Mouse (Mus musculus) testis, postnatal 14 days (tissue): ENCODE data around the gene Hydin.
"Not testable (repeated sequence)": the region's sequence is repeated elsewhere in the genome, so short reads cannot be mapped to it uniquely, and the experiment has no call there.

Experiments used
- DNase-seq: peaks from one replicate; pipeline ENCODE4 v3.0.0; 2021; ENCODE audit warnings: low spot score

The Hydin gene

DNA sequence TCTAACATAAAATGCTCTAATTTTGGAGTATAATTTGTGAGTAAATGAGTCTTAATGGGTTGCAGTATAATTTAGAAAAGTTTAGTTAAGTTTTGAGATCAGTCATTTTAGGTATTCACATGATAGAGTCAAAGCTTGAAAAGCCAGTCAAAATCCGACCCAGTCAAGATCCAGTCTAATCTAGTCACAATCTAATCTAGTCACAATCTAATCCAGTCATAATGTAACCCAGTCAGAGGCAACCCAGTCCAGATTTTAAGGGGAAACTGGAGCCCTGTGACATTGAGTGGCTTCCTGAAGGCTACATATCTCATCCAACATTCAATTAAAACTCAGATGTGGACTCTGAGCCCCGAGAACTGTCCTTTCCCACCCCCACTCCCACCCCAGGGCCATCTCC lies 72.7 kb downstream of the Hydin start:
- DNase-seq = no peak

GRCm38 (mm10) chr8:110340090-110340703 lies 73.4 kb downstream of the Hydin start:
- DNase-seq = no peak

- no peak for DNase-seq
Measured at GRCm38 (mm10) chr8:110345697-110346394, 79.1 kb downstream of the Hydin start.

DNA sequence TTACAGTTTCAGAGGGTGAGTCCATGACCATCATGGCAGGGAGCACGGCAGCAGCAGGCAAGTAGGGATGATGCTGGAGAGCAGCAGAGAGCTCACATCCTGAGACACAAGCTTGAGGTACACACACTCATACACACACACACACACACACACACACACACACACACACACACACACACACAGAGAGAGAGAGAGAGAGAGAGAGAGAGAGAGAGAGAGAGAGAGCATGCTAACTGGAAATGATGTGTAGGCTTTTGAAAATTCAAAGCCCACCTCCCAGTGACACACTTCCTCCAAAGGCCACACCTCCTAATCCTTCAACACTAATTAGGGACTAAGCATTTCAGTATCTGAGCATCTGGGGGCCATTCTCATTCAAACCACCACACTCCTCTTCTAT lies 80.1 kb downstream of the Hydin start:
- no peak for DNase-seq

DNA sequence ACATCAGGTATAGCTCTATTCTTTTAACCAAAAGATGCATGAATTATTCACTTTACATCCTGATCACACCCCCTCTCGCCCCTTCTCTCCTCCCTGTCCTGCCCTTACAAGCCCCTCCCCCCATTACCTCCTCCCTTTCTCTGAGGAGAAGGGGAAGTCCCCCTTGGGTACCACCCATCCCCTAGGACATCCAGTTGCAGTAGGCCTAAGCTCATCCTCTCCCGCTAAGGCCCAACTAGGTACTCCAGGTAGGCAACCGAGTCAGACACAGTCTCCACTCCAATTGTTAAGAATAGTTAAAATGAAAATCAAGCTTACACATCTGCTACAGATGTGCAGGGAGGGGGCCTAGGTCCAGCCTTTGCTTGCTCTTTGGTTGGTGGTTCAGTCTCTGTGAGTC lies 83.9 kb downstream of the Hydin start:
- no peak for DNase-seq

- no peak for DNase-seq
Measured at GRCm38 (mm10) chr8:110351909-110352308, 85.1 kb downstream of the Hydin start.

DNA sequence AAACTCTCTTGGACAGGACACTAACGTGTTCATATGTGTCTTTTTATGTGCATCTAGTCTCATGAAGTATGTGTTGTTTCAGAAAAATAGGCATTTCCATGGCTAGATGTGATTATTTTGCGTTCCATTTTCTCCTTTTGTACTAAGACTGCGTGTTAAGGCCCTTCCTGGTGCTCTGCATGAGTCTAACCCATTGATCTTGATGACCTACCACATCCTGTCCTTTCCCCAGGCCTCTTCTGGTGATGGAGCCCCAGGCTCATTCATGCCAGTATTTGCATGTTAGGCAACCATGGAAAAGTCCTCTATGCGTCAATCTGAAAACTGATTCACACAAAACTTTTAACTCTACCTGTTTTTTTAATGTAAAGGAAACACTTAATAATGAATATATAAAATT lies 96.2 kb downstream of the Hydin start:
- DNase-seq = no peak

GRCm38 (mm10) chr8:110372836-110373235 lies 106.1 kb downstream of the Hydin start:
- no peak for DNase-seq

DNA sequence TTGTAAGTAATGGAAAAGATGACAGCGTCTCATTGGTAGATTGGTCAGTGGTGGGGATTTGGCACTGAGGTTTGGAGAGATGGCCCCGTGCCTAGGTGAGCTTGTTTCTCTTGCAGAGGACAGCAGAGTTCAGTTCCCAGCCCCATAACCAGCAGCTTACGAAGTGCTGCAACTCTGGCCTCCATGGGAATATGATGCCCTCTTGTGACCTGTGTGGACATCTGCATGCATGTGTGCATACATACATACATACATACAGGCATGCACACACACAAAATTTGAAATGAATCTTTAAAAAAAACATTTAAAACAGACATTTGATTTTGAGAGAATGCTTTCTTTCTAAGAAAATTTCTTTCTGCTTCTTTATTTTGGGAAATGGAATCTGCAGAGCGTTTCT lies 106.9 kb downstream of the Hydin start:
- no peak for DNase-seq

- no peak for DNase-seq
Measured at GRCm38 (mm10) chr8:110382751-110383150, 116.0 kb downstream of the Hydin start.

DNA sequence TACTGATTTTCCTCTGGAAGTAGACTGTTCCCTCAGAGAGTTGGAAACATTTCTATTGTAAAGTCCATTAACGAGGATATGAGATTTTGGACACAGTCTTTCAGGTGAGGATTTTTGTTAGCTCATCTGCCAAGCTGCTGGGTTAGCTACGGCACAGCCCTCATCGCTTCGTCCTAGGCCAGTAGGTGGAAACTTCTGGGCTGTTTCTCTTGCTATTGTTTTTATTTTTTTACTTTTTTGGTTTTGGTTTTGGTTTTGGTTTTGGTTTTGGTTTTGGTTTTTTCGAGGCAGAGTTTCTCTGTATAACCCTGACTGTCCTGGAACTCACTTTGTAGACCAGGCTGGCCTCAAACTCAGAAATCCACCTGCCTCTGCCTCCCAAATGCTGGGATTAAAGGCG lies 117.9 kb downstream of the Hydin start:
- not testable (repeated sequence) for DNase-seq

- no peak for DNase-seq
Measured at GRCm38 (mm10) chr8:110395656-110396055, 128.9 kb downstream of the Hydin start.

DNA sequence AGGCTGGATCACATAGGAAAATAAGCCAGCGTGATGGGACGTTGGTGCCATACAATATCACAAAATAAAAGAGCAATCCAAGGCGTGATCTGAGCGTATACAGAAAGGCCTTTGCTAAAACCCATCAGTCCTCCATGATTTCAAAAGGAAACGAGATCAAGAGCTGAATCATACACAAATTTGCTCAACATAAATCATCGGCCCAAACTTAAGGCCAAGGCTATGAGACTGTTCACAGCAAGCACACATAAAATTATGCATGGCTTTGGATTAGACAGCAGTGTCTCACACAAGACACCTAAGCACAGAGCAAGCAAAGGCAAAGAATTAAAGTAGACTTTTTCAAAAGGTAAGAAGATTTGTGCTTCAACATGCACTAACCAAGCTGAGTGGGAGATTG lies 133.8 kb downstream of the Hydin start:
- no peak for DNase-seq

GRCm38 (mm10) chr8:110402311-110402710 lies 135.5 kb downstream of the Hydin start:
- no peak for DNase-seq

GRCm38 (mm10) chr8:110404516-110404915 lies 137.7 kb downstream of the Hydin start:
- no peak for DNase-seq

- DNase-seq = no peak
Measured at GRCm38 (mm10) chr8:110415121-110415520, 148.3 kb downstream of the Hydin start.

GRCm38 (mm10) chr8:110416931-110417330 lies 150.2 kb downstream of the Hydin start:
- DNase-seq = no peak

GRCm38 (mm10) chr8:110417801-110418200 lies 151.0 kb downstream of the Hydin start:
- DNase-seq = no peak

DNA sequence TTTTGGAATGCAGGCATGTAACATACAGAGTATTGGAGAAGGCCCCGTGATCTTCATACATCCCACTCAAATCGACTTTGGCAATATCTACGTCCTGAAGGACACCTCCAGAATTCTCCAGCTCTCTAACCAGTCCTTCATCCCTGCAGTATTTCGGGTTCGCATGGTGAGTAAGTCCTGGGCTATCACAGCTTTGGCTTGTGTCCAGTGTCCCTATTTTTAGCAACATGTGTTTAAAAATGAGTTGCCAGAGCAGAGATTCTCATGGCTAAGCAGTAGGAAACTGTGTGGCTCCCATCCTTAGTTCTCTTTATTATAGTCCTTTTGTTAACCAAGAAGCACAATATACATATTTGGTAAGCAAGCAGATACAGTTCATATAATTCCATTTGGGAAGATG lies 152.9 kb downstream of the Hydin start:
- DNase-seq = no peak

DNA sequence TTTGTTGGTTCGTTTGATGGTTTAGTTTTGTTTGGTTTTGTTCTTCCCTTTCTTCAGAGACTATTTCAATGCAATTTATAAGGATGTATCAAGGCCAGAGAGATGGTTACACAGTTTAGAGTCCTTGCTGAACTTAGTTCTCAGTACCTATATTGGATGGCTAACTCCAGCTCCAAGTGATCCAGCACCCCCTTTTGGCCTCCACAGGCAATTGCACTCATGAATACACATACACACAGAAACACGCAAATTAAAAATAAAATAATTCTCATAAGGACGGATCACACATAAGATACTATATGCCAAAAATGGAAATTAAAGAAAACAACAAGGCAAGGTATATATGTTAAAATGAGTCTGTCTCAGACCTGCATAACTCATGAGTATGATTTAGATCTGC lies 153.4 kb downstream of the Hydin start:
- no peak for DNase-seq

DNA sequence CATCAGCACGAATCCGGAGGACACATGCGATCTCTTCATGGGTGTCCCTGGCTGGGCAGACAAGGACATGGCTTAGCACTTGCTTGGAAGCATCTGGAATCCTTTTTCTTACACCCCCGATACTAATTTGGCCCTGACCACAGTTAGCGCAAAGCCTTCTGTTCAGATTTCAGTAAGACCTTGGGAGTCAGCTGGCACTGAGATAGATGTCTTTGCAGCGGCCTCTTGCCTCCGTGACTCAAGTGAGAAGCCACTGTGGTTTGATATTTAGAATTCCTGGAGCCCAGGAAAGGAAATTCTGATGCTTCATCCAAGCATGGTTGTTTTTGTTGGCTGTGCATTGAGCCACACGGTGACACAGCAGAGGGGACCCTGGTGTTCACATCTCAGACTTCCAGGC lies 157.4 kb downstream of the Hydin start:
- no peak for DNase-seq

DNA sequence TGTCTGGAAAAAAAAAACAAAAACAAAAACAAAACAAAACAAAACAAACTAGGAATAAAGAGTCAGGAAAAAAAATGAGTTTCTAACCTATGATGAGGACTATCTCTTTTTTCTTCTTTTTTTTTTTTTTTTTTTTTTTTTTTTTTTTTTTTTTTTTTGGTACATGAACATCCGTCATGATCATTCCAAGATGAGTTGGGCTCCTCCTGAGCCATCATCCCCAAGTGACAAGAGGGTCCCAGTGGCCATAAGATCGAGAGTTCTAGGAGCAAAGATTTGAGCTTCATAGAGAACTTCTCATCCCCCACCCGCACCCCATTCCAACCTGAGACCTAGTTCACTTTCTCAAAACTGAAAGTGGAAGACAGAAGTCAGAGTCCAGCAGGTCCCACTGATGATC lies 164.6 kb downstream of the Hydin start:
- DNase-seq = no peak

GRCm38 (mm10) chr8:110440528-110440927 lies 173.8 kb downstream of the Hydin start:
- DNase-seq = no peak

- no peak for DNase-seq
Measured at GRCm38 (mm10) chr8:110444276-110444675, 177.5 kb downstream of the Hydin start.
